Mouse (Mus musculus) stomach, postnatal 0 days (tissue): ENCODE measurements around the gene Zdhhc24.
"Not testable (repeated sequence)": the region's sequence is repeated elsewhere in the genome, so short reads cannot be mapped to it uniquely, and the experiment has no call there.

Experiments used
- CTCF ChIP-seq: IDR thresholded peaks from 2 replicates; pipeline ENCODE4 v1.5.1; 2016; ENCODE audit warnings: antibody characterized with exemption, low read depth, mild to moderate bottlenecking, moderate library complexity
- EP300 ChIP-seq: optimal IDR thresholded peaks from 2 replicates; pipeline ENCODE3; 2016; ENCODE audit warnings: antibody characterized with exemption

DNA sequence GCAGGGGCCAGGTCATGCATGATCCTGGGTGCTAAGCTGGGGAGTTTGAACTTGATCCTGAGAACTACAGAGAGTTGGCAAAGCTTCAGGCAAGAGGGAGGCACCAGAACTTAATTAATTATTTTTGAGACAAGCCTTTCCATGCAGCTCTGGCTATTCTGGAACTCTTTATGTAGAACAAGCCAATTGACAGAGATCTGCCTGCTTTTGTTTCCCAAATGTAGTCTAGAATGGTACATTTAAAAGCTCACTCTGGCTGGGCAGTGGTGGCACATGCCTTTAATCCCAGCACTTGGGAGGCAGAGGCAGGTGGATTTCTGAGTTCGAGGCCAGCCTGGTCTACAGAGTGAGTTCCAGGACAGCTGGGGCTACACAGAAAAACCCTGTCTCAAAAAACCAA is 3.9 kb upstream of the Zdhhc24 start:
- TF ChIP-seq CTCF, EP300: not testable (repeated sequence)
